Mouse (Mus musculus) midbrain, embryonic 14.5 days (tissue): ENCODE results near the gene Pcgf1. TPM values are rescaled to one million over a fixed set of nuclear protein-coding genes. Genes with fewer than 3 reads are reported as not detected.

Experiments
- ATAC-seq: fragments of 200-750 bp; cut with Nextera tagmentation; 2 replicates; pipeline ENCODE4 v1.8.0; 2017; ENCODE audit warnings: moderate number of reproducible peaks, moderate library complexity; ENCODE audit not compliant: low FRiP score, low TSS enrichment
- DNase-seq: peaks from one replicate; pipeline ENCODE4 v3.0.0-alpha.2; 2015
- H3K27ac ChIP-seq: fragments of 300-500 bp; sonication (generic); replicated peaks from 2 replicates; pipeline ENCODE4 v1.5.1; 2014; ENCODE audit warnings: mild to moderate bottlenecking, low read depth, low read length, moderate library complexity
- H3K27me3 ChIP-seq: fragments of 300-500 bp; sonication (generic); 2 replicates; pipeline ENCODE4 v1.6.1; 2014; ENCODE audit warnings: low read length, control low read depth, mixed read lengths; ENCODE audit not compliant: control insufficient read depth, insufficient read depth
- H3K36me3 ChIP-seq: fragments of 300-500 bp; sonication (generic); 2 replicates; pipeline ENCODE4 v1.6.1; 2014; ENCODE audit warnings: low read length, control low read depth; ENCODE audit not compliant: control insufficient read depth, insufficient read depth
- H3K4me1 ChIP-seq: fragments of 300-500 bp; sonication (generic); 2 replicates; pipeline ENCODE4 v1.6.1; 2014; ENCODE audit warnings: mild to moderate bottlenecking, antibody characterized with exemption, low read length, control low read depth; ENCODE audit not compliant: control insufficient read depth, insufficient read depth
- H3K4me2 ChIP-seq: fragments of 300-500 bp; sonication (generic); 2 replicates; pipeline ENCODE4 v1.6.1; 2014; ENCODE audit warnings: mild to moderate bottlenecking, low read length, moderate library complexity
- H3K4me3 ChIP-seq: fragments of 300-500 bp; sonication (generic); replicated peaks from 2 replicates; pipeline ENCODE4 v1.5.1; 2014; ENCODE audit warnings: low read depth, low read length
- H3K9ac ChIP-seq: fragments of 300-500 bp; sonication (generic); replicated peaks from 2 replicates; pipeline ENCODE4 v1.6.1; 2014; ENCODE audit warnings: mild to moderate bottlenecking, low read length, moderate library complexity
- H3K9me3 ChIP-seq: fragments of 300-500 bp; sonication (generic); 2 replicates; pipeline ENCODE4 v1.6.1; 2016; ENCODE audit warnings: low read length, control low read depth, mixed read lengths; ENCODE audit not compliant: control insufficient read depth
- WGBS: fragments of 180-500 bp; shearing (Covaris S2); extraction: QIAGEN DNeasy Blood & Tissue Kit; methylation state at CpG from one replicate; pipeline ENCODE4 v1.1.7; 2014; 5-methylcytosine and 5-hydroxymethylcytosine counted together
- polyA plus RNA-seq: library from polyadenylated mRNA; unstranded; fragments of >200 nt; fragmentation: Nextera tagmentation; extraction: Ambion mirVana; gene quantifications from 2 replicates; pipeline ENCODE4 v1.2.1, GENCODE M21; 2014

Gene Pcgf1
- polyA plus RNA-seq: 43.5 and 58.8 TPM in 2 replicates

- H3K36me3 ChIP-seq: peaks cover 20% of the 10 kb centered on the region
- peak within 1 kb of the TSS; percentile 76 for H3K9ac ChIP-seq
- no peaks in the 10 kb centered on the region for H3K9me3 ChIP-seq
- ATAC-seq: peak; percentile 77
- peak within 1 kb of the TSS; percentile 96 for H3K4me2 ChIP-seq
- H3K27me3 ChIP-seq: peaks cover 39% of the 10 kb centered on the region
- peaks cover 14% of the 10 kb centered on the region for H3K4me1 ChIP-seq
- H3K27ac ChIP-seq: peak within 1 kb of the TSS; percentile 93
- peak; percentile 56 for DNase-seq
- peak within 1 kb of the TSS; percentile 67 for H3K4me3 ChIP-seq
- WGBS: under 1% methylated on average over 54 of the region's 54 CpGs
These were observed at the start of gene Pcgf1 for GRCm38 (mm10) chr6:83077630-83078323. Gene Pcgf1 (plus strand): TSS chr6:83077869.

- Histone ChIP-seq H3K27me3 (peaks cover 33% of the 10 kb centered on the region), H3K9ac (no peak overlapping the region), H3K27ac (no peak overlapping the region), H3K36me3 (no peaks in the 10 kb centered on the region), H3K4me1 (peaks cover 16% of the 10 kb centered on the region; the same call in 1 of the 2 replicates), H3K4me3 (no peak overlapping the region), H3K9me3 (no peaks in the 10 kb centered on the region), H3K4me2 (no peak overlapping the region)
- 21% methylated on average over 10 of the region's 10 CpGs for WGBS
- ATAC-seq (no peak), DNase-seq (no peak)
These were observed 47.9 kb upstream of the Pcgf1 start for GRCm38 (mm10) chr6:83029777-83030176.

GRCm38 (mm10) chr6:83031111-83031510 lies 46.6 kb upstream of the Pcgf1 start:
- peaks cover 33% of the 10 kb centered on the region for H3K27me3 ChIP-seq
- no peak for ATAC-seq

GRCm38 (mm10) chr6:83031921-83032590 lies 45.6 kb upstream of the Pcgf1 start:
- peak overlapping the region; percentile 43 for H3K4me3 ChIP-seq
- H3K9ac ChIP-seq: no peak overlapping the region
- H3K9me3 ChIP-seq: no peaks in the 10 kb centered on the region
- no peak for DNase-seq
- peaks cover 33% of the 10 kb centered on the region for H3K27me3 ChIP-seq
- ATAC-seq: no peak
- no peaks in the 10 kb centered on the region for H3K36me3 ChIP-seq
- peaks cover 16% of the 10 kb centered on the region; the same call in 1 of the 2 replicates for H3K4me1 ChIP-seq
- 18% methylated on average over 18 of the region's 18 CpGs for WGBS
- peak overlapping the region; percentile 76 for H3K4me2 ChIP-seq
- no peak overlapping the region for H3K27ac ChIP-seq

More at GRCm38 (mm10) chr6:83031111-83031510, 46.6 kb upstream of the Pcgf1 start:
- no peak overlapping the region for H3K27ac ChIP-seq
- DNase-seq: no peak
- H3K36me3 ChIP-seq: no peaks in the 10 kb centered on the region
- H3K4me1 ChIP-seq: peaks cover 16% of the 10 kb centered on the region; the same call in 1 of the 2 replicates
- H3K4me2 ChIP-seq: no peak overlapping the region
- no peak overlapping the region for H3K9ac ChIP-seq
- no peaks in the 10 kb centered on the region for H3K9me3 ChIP-seq
- H3K4me3 ChIP-seq: no peak overlapping the region
- WGBS: 55% methylated on average over 7 of the region's 7 CpGs

- H3K27ac ChIP-seq: no peak overlapping the region
- under 1% methylated on average over 31 of the region's 31 CpGs for WGBS
- peak overlapping the region; percentile 43 for H3K9ac ChIP-seq
- DNase-seq (peak; percentile 61), ATAC-seq (peak; percentile 58)
- no peaks in the 10 kb centered on the region for H3K9me3 ChIP-seq
- H3K4me3 ChIP-seq: peak overlapping the region; percentile 43
- peaks cover 33% of the 10 kb centered on the region for H3K27me3 ChIP-seq
- peak overlapping the region; percentile 76 for H3K4me2 ChIP-seq
- no peaks in the 10 kb centered on the region for H3K36me3 ChIP-seq
- peaks cover 16% of the 10 kb centered on the region; the same call in 1 of the 2 replicates for H3K4me1 ChIP-seq
These were observed 44.9 kb upstream of the Pcgf1 start for GRCm38 (mm10) chr6:83032769-83033191.

- H3K4me3 ChIP-seq: peak within 1 kb of the TSS; percentile 43
- no peaks in the 10 kb centered on the region for H3K36me3 ChIP-seq
- DNase-seq (peak; percentile 68), ATAC-seq (peak; percentile 71)
- H3K9me3 ChIP-seq: no peaks in the 10 kb centered on the region
- peaks cover 21% of the 10 kb centered on the region for H3K4me1 ChIP-seq
- H3K27me3 ChIP-seq: peaks cover 33% of the 10 kb centered on the region
- H3K27ac ChIP-seq: peak within 1 kb of the TSS; percentile 55; the same call in 1 of the 2 replicates
- under 1% methylated on average over 51 of the region's 51 CpGs for WGBS
- H3K9ac ChIP-seq: peak within 1 kb of the TSS; percentile 43
- peak within 1 kb of the TSS; percentile 76 for H3K4me2 ChIP-seq
These were observed 44.2 kb upstream of the Pcgf1 start, which contains the start of the genes Dok1 and Loxl3 for GRCm38 (mm10) chr6:83033249-83034185. Gene Dok1 (minus strand): TSS chr6:83033471. Gene Loxl3 (plus strand): TSS chr6:83034173.

- DNase-seq: no peak
- ATAC-seq: no peak
- Histone ChIP-seq H3K9me3 (no peaks in the 10 kb centered on the region), H3K4me2 (peak overlapping the region; percentile 76), H3K4me3 (peak overlapping the region; percentile 43), H3K4me1 (peaks cover 22% of the 10 kb centered on the region), H3K27ac (no peak overlapping the region), H3K27me3 (peaks cover 33% of the 10 kb centered on the region), H3K36me3 (no peaks in the 10 kb centered on the region), H3K9ac (no peak overlapping the region)
- WGBS: 16% methylated on average over 5 of the region's 5 CpGs
These were observed 43.1 kb upstream of the Pcgf1 start for GRCm38 (mm10) chr6:83034463-83035055.

- Histone ChIP-seq H3K9me3 (no peaks in the 10 kb centered on the region), H3K4me3 (no peak overlapping the region), H3K4me2 (no peak overlapping the region), H3K4me1 (peaks cover 19% of the 10 kb centered on the region), H3K36me3 (no peaks in the 10 kb centered on the region), H3K27ac (no peak overlapping the region), H3K27me3 (peaks cover 17% of the 10 kb centered on the region), H3K9ac (no peak overlapping the region)
- no peak for ATAC-seq
- WGBS: 80% methylated on average over 8 of the region's 8 CpGs
- no peak for DNase-seq
These were observed 40.5 kb upstream of the Pcgf1 start for GRCm38 (mm10) chr6:83037188-83037587.
